Mouse (Mus musculus): ENCODE measurements at regions not wholly inside any gene's neighbourhood (a gene's known extent, or its start where the extent isn't known, plus 50 kb on each side); places are given as distances from the start of the nearest gene placed in this dataset.

- TF ChIP-seq CTCF (IDR thresholded peaks at IDR 0.05; ENCODE audit: control insufficient read depth, insufficient read depth, low read length) (no peak), POLR2A (IDR thresholded peaks at IDR 0.05; ENCODE audit: borderline replicate concordance, control insufficient read depth, low read depth, low read length) (no peak)
These were observed 434.8 kb upstream of the Cited2 start for GRCm38 (mm10) chr10:17288231-17288630.

Data from bone marrow, adult 2 months (tissue).